Comparison of ENCODE assay signal across 28 mouse cellular contexts in the genomic region with DNA sequence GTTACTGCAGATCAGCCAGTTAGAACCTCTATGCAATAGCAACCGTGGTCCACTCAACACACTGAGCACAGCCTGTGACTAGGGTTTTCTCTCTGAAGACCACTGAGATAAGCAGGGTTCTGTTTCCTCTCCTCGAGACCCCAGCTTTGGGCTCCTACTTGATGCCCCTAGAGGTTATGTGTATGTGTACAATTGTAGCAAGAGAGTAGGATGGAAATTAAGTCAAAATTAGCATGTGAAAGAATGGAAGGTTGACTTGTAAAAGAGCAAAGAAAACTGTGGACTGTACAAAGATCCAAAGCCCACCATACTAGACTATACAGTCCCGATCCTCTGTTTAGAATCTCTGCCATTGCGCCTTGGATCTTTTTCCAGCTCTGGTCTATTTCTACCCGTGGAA.
DNase-seq lines count a peak whose midpoint lies in the region; ATAC-seq lines count a peak whose summit lies in the region.
"Had no signal": no experiment of that assay in that cellular context is flagged by ENCODE, and none has a peak within 500 bp of the region (broad histone marks: within the 10 kb centered on the region; RNA-seq: fewer than 3 reads in every experiment).

No protein-coding gene starts in this region.

- 70% methylated on average over 5 of the region's 5 CpGs for WGBS in heart, embryonic 11.5 days (ENCODE audit: insufficient replicate concordance)
- WGBS in heart, embryonic 15.5 days = 75% methylated on average over 5 of the region's 5 CpGs

- ATAC-seq in heart, embryonic 11.5 days (replicated peaks; ENCODE audit: insufficient number of reproducible peaks, low FRiP score, low TSS enrichment) = no peak
- ATAC-seq in heart, embryonic 15.5 days (replicated peaks; ENCODE audit: insufficient number of reproducible peaks, insufficient read depth, low FRiP score, low read depth) = no peak
- ATAC-seq: CD4-positive, CD25-positive, alpha-beta regulatory T cell, adult 4 months; forebrain, embryonic 13.5 days; forebrain, postnatal 0 days; hindbrain, embryonic 16.5 days; intestine, embryonic 15.5 days had no signal

- H3K4me1 ChIP-seq in heart, embryonic 11.5 days (ENCODE audit: control insufficient read depth, insufficient read depth, low read length) = peaks cover 86% of the 10 kb centered on the region
- peaks cover 88% of the 10 kb centered on the region for H3K4me1 ChIP-seq in heart, embryonic 15.5 days (replicated peaks)

- no peaks in the 10 kb centered on the region for H3K9me3 ChIP-seq in heart, embryonic 11.5 days (replicated peaks; ENCODE audit: control insufficient read depth, low read length)
- no peaks in the 10 kb centered on the region for H3K9me3 ChIP-seq in heart, embryonic 15.5 days (replicated peaks)
- H3K9me3 ChIP-seq: embryonic facial prominence, embryonic 13.5 days; forebrain, embryonic 10.5 days; forebrain, embryonic 13.5 days; hindbrain, embryonic 10.5 days; hindbrain, embryonic 13.5 days; intestine, embryonic 15.5 days had no signal

- H3K9ac ChIP-seq in heart, embryonic 11.5 days (ENCODE audit: low read depth, low read length) = no peak overlapping the region
- no peak overlapping the region for H3K9ac ChIP-seq in heart, embryonic 15.5 days
- H3K9ac ChIP-seq: embryonic facial prominence, embryonic 13.5 days; forebrain, embryonic 13.5 days; forebrain, postnatal 0 days; hindbrain, embryonic 13.5 days; intestine, embryonic 15.5 days had no signal

- H3K4me2 ChIP-seq in heart, embryonic 11.5 days = no peak overlapping the region
- no peak overlapping the region for H3K4me2 ChIP-seq in heart, embryonic 15.5 days
- H3K4me2 ChIP-seq: embryonic facial prominence, embryonic 13.5 days; forebrain, embryonic 13.5 days; hindbrain, embryonic 13.5 days; intestine, embryonic 15.5 days had no signal

- peak overlapping the region; percentile 77; the same call in 1 of the 2 replicates for H3K27ac ChIP-seq in heart, embryonic 11.5 days (ENCODE audit: low read depth, low read length)
- H3K27ac ChIP-seq in heart, embryonic 15.5 days = 0 out of 2 replicates have a peak overlapping the region, but pooled peaks have one; percentile 53
- H3K27ac ChIP-seq: embryonic facial prominence, embryonic 13.5 days; forebrain, embryonic 10.5 days; forebrain, embryonic 13.5 days; gastrocnemius, adult 2 months; hindbrain, embryonic 10.5 days; hindbrain, embryonic 13.5 days; intestine, embryonic 15.5 days had no signal

- H3K4me3 ChIP-seq in heart, embryonic 11.5 days (ENCODE audit: low read depth, low read length) = no peak overlapping the region
- H3K4me3 ChIP-seq in heart, embryonic 15.5 days = no peak overlapping the region
- H3K4me3 ChIP-seq: embryonic facial prominence, embryonic 13.5 days; forebrain, embryonic 10.5 days; forebrain, embryonic 13.5 days; gastrocnemius, adult 2 months; hindbrain, embryonic 10.5 days; hindbrain, embryonic 13.5 days; intestine, embryonic 15.5 days had no signal

- intact Hi-C loops in heart, postnatal 36 days (cut with DNase I) = no loop called here

- peaks cover 6% of the 10 kb centered on the region; the same call in 1 of the 2 replicates for H3K36me3 ChIP-seq in heart, embryonic 11.5 days (ENCODE audit: control insufficient read depth, insufficient read depth, low read length)
- H3K36me3 ChIP-seq in heart, embryonic 15.5 days = no peaks in the 10 kb centered on the region
- H3K36me3 ChIP-seq: embryonic facial prominence, embryonic 13.5 days; hindbrain, embryonic 13.5 days had no signal

- no peak for DNase-seq in heart, adult 11 months
- DNase-seq in heart, postnatal 36 days = no peak
- peak; percentile 54 for DNase-seq in ES-CJ7 (ENCODE audit: low read depth, low spot score)
- DNase-seq in R1 (ENCODE audit: low read depth, low spot score) = peak; percentile 56
- DNase-seq in thymus, postnatal 25 days = no peak
- DNase-seq: adrenal gland, adult 2 months; adrenal gland, postnatal 14 days; cerebellum, adult 11 months; cerebellum, adult 2 months; cerebellum, adult 9-11 months; cerebellum, postnatal 25 days; forebrain, postnatal 0 days; gastrocnemius, adult 2 months; gastrocnemius, postnatal 14 days; heart, adult 18-20 months; heart, postnatal 10 days; kidney, adult 11 months; kidney, adult 8-10 months had no signal

- no peaks in the 10 kb centered on the region for H3K27me3 ChIP-seq in heart, embryonic 11.5 days (ENCODE audit: control insufficient read depth, insufficient read depth, low read length)
- H3K27me3 ChIP-seq in heart, embryonic 15.5 days = no peaks in the 10 kb centered on the region
- H3K27me3 ChIP-seq: embryonic facial prominence, embryonic 13.5 days; forebrain, embryonic 13.5 days; hindbrain, embryonic 13.5 days; intestine, embryonic 15.5 days had no signal

Comparison
In these comparisons a context has a peak if more than half of its experiments do, and no peak if none do; other contexts are left out.
1. DNase-seq: peak in ES-CJ7 (single experiment) and R1 (single experiment); none in heart, adult 11 months (single experiment), heart, postnatal 36 days (0 of 2) and thymus, postnatal 25 days (single experiment).